Mouse (Mus musculus) layer of hippocampus, adult 9-11 months (tissue): ENCODE measurements at regions not wholly inside any gene's neighbourhood (a gene's known extent, or its start where the extent isn't known, plus 50 kb on each side); places are given as distances from the start of the nearest gene placed in this dataset.

Source experiments
- DNase-seq: peaks from one replicate; pipeline ENCODE4 v3.0.0; 2022

GRCm38 (mm10) chr11:17637158-17637557 lies 316.5 kb downstream of the Etaa1 start:
- DNase-seq, result no peak

GRCm38 (mm10) chr11:17639922-17640321 lies 313.8 kb downstream of the Etaa1 start:
- DNase-seq, result no peak

- no peak for DNase-seq
Observed at GRCm38 (mm10) chr11:17647441-17647840, 306.2 kb downstream of the Etaa1 start.

GRCm38 (mm10) chr11:17651389-17652156 lies 302.1 kb downstream of the Etaa1 start:
- DNase-seq, result peak; percentile 53

GRCm38 (mm10) chr11:17655840-17656239 lies 297.8 kb downstream of the Etaa1 start:
- no peak for DNase-seq

- no peak for DNase-seq
Observed at GRCm38 (mm10) chr11:17657720-17658119, 296.0 kb downstream of the Etaa1 start.

- no peak for DNase-seq
Observed at GRCm38 (mm10) chr11:17658289-17658688, 295.4 kb downstream of the Etaa1 start.

GRCm38 (mm10) chr11:17658717-17659116 lies 295.0 kb downstream of the Etaa1 start:
- DNase-seq, result no peak

- DNase-seq, result no peak
Observed at GRCm38 (mm10) chr11:17663893-17664292, 289.8 kb downstream of the Etaa1 start.

GRCm38 (mm10) chr11:17665624-17666552 lies 287.8 kb downstream of the Etaa1 start:
- no peak for DNase-seq

- no peak for DNase-seq
Observed at GRCm38 (mm10) chr11:17680998-17681397, 272.7 kb downstream of the Etaa1 start.

- DNase-seq, result peak; percentile 20
Observed at GRCm38 (mm10) chr11:17685711-17686113, 268.0 kb downstream of the Etaa1 start.

- DNase-seq, result no peak
Observed at GRCm38 (mm10) chr11:17686806-17687205, 266.9 kb downstream of the Etaa1 start.

GRCm38 (mm10) chr11:17694145-17694544 lies 259.5 kb downstream of the Etaa1 start:
- DNase-seq, result no peak

- DNase-seq, result no peak
Observed at GRCm38 (mm10) chr11:17708769-17709168, 244.9 kb downstream of the Etaa1 start.

GRCm38 (mm10) chr11:17722051-17722450 lies 231.6 kb downstream of the Etaa1 start:
- no peak for DNase-seq

- DNase-seq, result no peak
Observed at GRCm38 (mm10) chr11:17727258-17728034, 226.2 kb downstream of the Etaa1 start.

GRCm38 (mm10) chr11:17733075-17733474 lies 220.6 kb downstream of the Etaa1 start:
- DNase-seq, result no peak

- no peak for DNase-seq
Observed at GRCm38 (mm10) chr11:17734519-17734918, 219.2 kb downstream of the Etaa1 start.

- no peak for DNase-seq
Observed at GRCm38 (mm10) chr11:17738879-17739278, 214.8 kb downstream of the Etaa1 start.

GRCm38 (mm10) chr11:17743821-17744220 lies 209.9 kb downstream of the Etaa1 start:
- no peak for DNase-seq

GRCm38 (mm10) chr11:17750345-17750744 lies 203.3 kb downstream of the Etaa1 start:
- DNase-seq, result no peak

GRCm38 (mm10) chr11:17759224-17759623 lies 194.5 kb downstream of the Etaa1 start:
- DNase-seq, result no peak
